Mouse (Mus musculus) liver, embryonic 14.5 days (tissue): ENCODE data around the gene Smarcd3.

ENCODE experiments used
- CTCF ChIP-seq: IDR thresholded peaks from 2 replicates; pipeline ENCODE4 v1.5.1; 2016; ENCODE audit warnings: antibody characterized with exemption, low read depth, control low read depth
- EP300 ChIP-seq: IDR thresholded peaks from 2 replicates; pipeline ENCODE4 v1.6.1; 2016; ENCODE audit warnings: antibody characterized with exemption, low read depth

GRCm38 (mm10) chr5:24611366-24612301 lies 12.6 kb downstream of the Smarcd3 start:
- no peak for TF ChIP-seq CTCF
- no peak for TF ChIP-seq EP300
